In genomic region chr11:80299513-80300235, GRCm38 (mm10) we compare ENCODE assay signal across 8 mouse cellular contexts. TPM values are rescaled to one million over a fixed set of nuclear protein-coding genes. Genes with fewer than 3 reads are reported as not detected.
DNase-seq lines count a peak whose midpoint lies in the region; ATAC-seq and TF ChIP-seq lines count a peak whose summit lies in the region.

No protein-coding gene starts in this region.

- H3K36me3 ChIP-seq in lung, embryonic 14.5 days (ENCODE audit: insufficient read depth): no peaks in the 10 kb centered on the region
- no peaks in the 10 kb centered on the region for H3K36me3 ChIP-seq in forebrain, embryonic 10.5 days (replicated peaks)
- H3K36me3 ChIP-seq in intestine, embryonic 15.5 days: no peaks in the 10 kb centered on the region
- no peaks in the 10 kb centered on the region for H3K36me3 ChIP-seq in neural tube, embryonic 13.5 days

- no peak overlapping the region for H3K27ac ChIP-seq in lung, embryonic 14.5 days (ENCODE audit: low read depth)
- H3K27ac ChIP-seq in forebrain, embryonic 10.5 days: no peak overlapping the region; the same call in 1 of the 2 replicates
- no peak overlapping the region for H3K27ac ChIP-seq in intestine, embryonic 15.5 days
- 0 out of 2 replicates have a peak overlapping the region, but pooled peaks have one; percentile 4 for H3K27ac ChIP-seq in neural tube, embryonic 13.5 days (replicated peaks)

- peaks cover 48% of the 10 kb centered on the region for H3K27me3 ChIP-seq in lung, embryonic 14.5 days (ENCODE audit: insufficient read depth, low read length)
- peaks cover 93% of the 10 kb centered on the region for H3K27me3 ChIP-seq in forebrain, embryonic 10.5 days (ENCODE audit: poor library complexity, severe bottlenecking)
- H3K27me3 ChIP-seq in intestine, embryonic 15.5 days (replicated peaks): peaks cover 51% of the 10 kb centered on the region
- H3K27me3 ChIP-seq in neural tube, embryonic 13.5 days: peaks cover 7% of the 10 kb centered on the region; the same call in 1 of the 2 replicates

- peak overlapping the region; percentile 99 for H3K4me2 ChIP-seq in lung, embryonic 14.5 days
- H3K4me2 ChIP-seq in intestine, embryonic 15.5 days (replicated peaks): peak overlapping the region; percentile 100
- H3K4me2 ChIP-seq in neural tube, embryonic 13.5 days: peak overlapping the region; percentile 99

- no peaks in the 10 kb centered on the region for H3K9me3 ChIP-seq in lung, embryonic 14.5 days (ENCODE audit: low read depth, low read length)
- H3K9me3 ChIP-seq in forebrain, embryonic 10.5 days: peaks cover 7% of the 10 kb centered on the region
- H3K9me3 ChIP-seq in intestine, embryonic 15.5 days: no peaks in the 10 kb centered on the region
- no peaks in the 10 kb centered on the region for H3K9me3 ChIP-seq in neural tube, embryonic 13.5 days

- H3K4me1 ChIP-seq in lung, embryonic 14.5 days (ENCODE audit: insufficient read depth): peaks cover 15% of the 10 kb centered on the region
- peaks cover 55% of the 10 kb centered on the region for H3K4me1 ChIP-seq in forebrain, embryonic 10.5 days
- H3K4me1 ChIP-seq in intestine, embryonic 15.5 days (replicated peaks): peaks cover 30% of the 10 kb centered on the region
- H3K4me1 ChIP-seq in neural tube, embryonic 13.5 days (replicated peaks): peaks cover 54% of the 10 kb centered on the region

- H3K9ac ChIP-seq in lung, embryonic 14.5 days: no peak overlapping the region
- no peak overlapping the region for H3K9ac ChIP-seq in intestine, embryonic 15.5 days
- H3K9ac ChIP-seq in neural tube, embryonic 13.5 days: peak overlapping the region; percentile 85; the same call in 1 of the 2 replicates

- no peak for TF ChIP-seq CTCF in lung, embryonic 14.5 days (IDR thresholded peaks at IDR 0.05; ENCODE audit: low read depth)

- WGBS in lung, embryonic 14.5 days: 8% methylated on average over 12 of the region's 12 CpGs
- 6% methylated on average over 12 of the region's 12 CpGs for WGBS in forebrain, embryonic 10.5 days
- 9% methylated on average over 12 of the region's 12 CpGs for WGBS in intestine, embryonic 15.5 days
- 7% methylated on average over 12 of the region's 12 CpGs for WGBS in neural tube, embryonic 13.5 days

- DNase-seq in lung, embryonic 14.5 days: peak; percentile 41
- no peak for DNase-seq in lung, postnatal 25 days (ENCODE audit: low spot score)
- no peak for DNase-seq in forebrain, embryonic 10.5 days (ENCODE audit: extremely low spot score, low spot score)
- DNase-seq in thymus, adult 18-20 months: no peak
- DNase-seq in layer of hippocampus, postnatal 36 days: no peak
- DNase-seq in layer of hippocampus, postnatal 25 days (ENCODE audit: extremely low spot score in 1 of 2, low spot score in 1 of 2): no peak

- H3K4me3 ChIP-seq in lung, embryonic 14.5 days (ENCODE audit: low read depth, low read length): peak overlapping the region; percentile 63
- peak overlapping the region; percentile 84 for H3K4me3 ChIP-seq in forebrain, embryonic 10.5 days
- no peak overlapping the region for H3K4me3 ChIP-seq in intestine, embryonic 15.5 days (replicated peaks)
- H3K4me3 ChIP-seq in neural tube, embryonic 13.5 days: peak overlapping the region; percentile 84

- ATAC-seq in lung, embryonic 14.5 days (ENCODE audit: insufficient read depth): no peak
- no peak for ATAC-seq in intestine, embryonic 15.5 days
- no peak for ATAC-seq in neural tube, embryonic 13.5 days (ENCODE audit: low read depth)

RNA-seq across cellular contexts. Expression of gene Rhbdl3, which starts 1.0 kb away (rescaled TPM):
- polyA plus RNA-seq in lung, embryonic 14.5 days (2014; fragmentation: Nextera tagmentation; extraction: Ambion mirVana): 1.5 and 1.7 TPM in 2 replicates
- 3.1 and 3.6 TPM in 2 replicates for polyA plus RNA-seq in forebrain, embryonic 10.5 days (2016; fragmentation: Nextera tagmentation; extraction: Ambion mirVana)
- polyA plus RNA-seq in intestine, embryonic 15.5 days (2015; fragmentation: Nextera tagmentation; extraction: Ambion mirVana): 2.2 and 3.1 TPM in 2 replicates
- polyA plus RNA-seq in neural tube, embryonic 13.5 days (2015; fragmentation: Nextera tagmentation; extraction: Ambion mirVana): 16.3 and 16.6 TPM in 2 replicates
- 10 to 100 TPM; 25.0 to 29.2 TPM for total RNA-seq in layer of hippocampus, postnatal 36 days (2021)
- 10 to 100 TPM; 27.4 to 28.3 TPM for total RNA-seq in layer of hippocampus, postnatal 25 days (2021)
